Mouse (Mus musculus): ENCODE measurements at regions not wholly inside any gene's neighbourhood (a gene's known extent, or its start where the extent isn't known, plus 50 kb on each side); places are given as distances from the start of the nearest gene placed in this dataset.
"Not testable (repeated sequence)": the region's sequence is repeated elsewhere in the genome, so short reads cannot be mapped to it uniquely, and the experiment has no call there.

- no peak for ATAC-seq (ENCODE audit: insufficient read depth, low FRiP score, low TSS enrichment)
- no peaks in the 10 kb centered on the region for H3K36me3 ChIP-seq (ENCODE audit: control insufficient read depth, insufficient read depth, low read length)
- DNase-seq (ENCODE audit: low spot score), result no peak
Measured at GRCm38 (mm10) chr11:16597038-16597830, 89.0 kb upstream of the Sec61g start.

GRCm38 (mm10) chr11:16602947-16603346 is 94.7 kb upstream of the Sec61g start:
- no peaks in the 10 kb centered on the region for H3K27me3 ChIP-seq (ENCODE audit: control insufficient read depth, insufficient read depth, low read length)
- H3K36me3 ChIP-seq (ENCODE audit: control insufficient read depth, insufficient read depth, low read length), result no peaks in the 10 kb centered on the region
- no peaks in the 10 kb centered on the region; the same call in 1 of the 2 replicates for H3K9me3 ChIP-seq (ENCODE audit: control insufficient read depth, low read length)
- no peaks in the 10 kb centered on the region for H3K4me1 ChIP-seq (ENCODE audit: control insufficient read depth, insufficient read depth, low read length)
- WGBS, result 88% methylated on average over 3 of the region's 3 CpGs
- ATAC-seq (ENCODE audit: insufficient read depth, low FRiP score, low TSS enrichment) (no peak), DNase-seq (ENCODE audit: low spot score) (no peak)
- no peak overlapping the region for H3K27ac ChIP-seq (ENCODE audit: low read depth, low read length)
- H3K9ac ChIP-seq (ENCODE audit: low read length), result no peak overlapping the region
- no peak overlapping the region for H3K4me3 ChIP-seq (ENCODE audit: low read depth, low read length)
- H3K4me2 ChIP-seq (ENCODE audit: low read depth), result no peak overlapping the region

More at GRCm38 (mm10) chr11:16597038-16597830, 89.0 kb upstream of the Sec61g start:
- Histone ChIP-seq H3K9me3 (ENCODE audit: control insufficient read depth, low read length) (no peaks in the 10 kb centered on the region; the same call in 1 of the 2 replicates), H3K9ac (ENCODE audit: low read length) (no peak overlapping the region), H3K4me3 (ENCODE audit: low read depth, low read length) (no peak overlapping the region), H3K4me2 (ENCODE audit: low read depth) (no peak overlapping the region), H3K4me1 (ENCODE audit: control insufficient read depth, insufficient read depth, low read length) (no peaks in the 10 kb centered on the region), H3K27ac (ENCODE audit: low read depth, low read length) (no peak overlapping the region), H3K27me3 (ENCODE audit: control insufficient read depth, insufficient read depth, low read length) (no peaks in the 10 kb centered on the region)
- WGBS, result 87% methylated on average over 6 of the region's 6 CpGs

- no peak overlapping the region for H3K4me3 ChIP-seq (ENCODE audit: low read depth, low read length)
- no peaks in the 10 kb centered on the region for H3K9me3 ChIP-seq (ENCODE audit: control insufficient read depth, low read length)
- no peak overlapping the region for H3K27ac ChIP-seq (ENCODE audit: low read depth, low read length)
- WGBS, result 65% methylated on average over 7 of the region's 7 CpGs
- DNase-seq (ENCODE audit: low spot score), result no peak
- no peak for ATAC-seq (ENCODE audit: insufficient read depth, low FRiP score, low TSS enrichment)
- no peaks in the 10 kb centered on the region for H3K4me1 ChIP-seq (ENCODE audit: control insufficient read depth, insufficient read depth, low read length)
- H3K27me3 ChIP-seq (ENCODE audit: control insufficient read depth, insufficient read depth, low read length), result no peaks in the 10 kb centered on the region
- no peaks in the 10 kb centered on the region for H3K36me3 ChIP-seq (ENCODE audit: control insufficient read depth, insufficient read depth, low read length)
- H3K4me2 ChIP-seq (ENCODE audit: low read depth), result no peak overlapping the region
- no peak overlapping the region for H3K9ac ChIP-seq (ENCODE audit: low read length)
Measured at GRCm38 (mm10) chr11:16606435-16607214, 98.3 kb upstream of the Sec61g start.

GRCm38 (mm10) chr11:16607900-16608422 is 99.7 kb upstream of the Sec61g start:
- H3K36me3 ChIP-seq (ENCODE audit: control insufficient read depth, insufficient read depth, low read length); H3K9me3 ChIP-seq (ENCODE audit: control insufficient read depth, low read length); H3K27ac ChIP-seq (ENCODE audit: low read depth, low read length); H3K9ac ChIP-seq (ENCODE audit: low read length); H3K4me2 ChIP-seq (ENCODE audit: low read depth); H3K4me1 ChIP-seq (ENCODE audit: control insufficient read depth, insufficient read depth, low read length); DNase-seq (ENCODE audit: low spot score); ATAC-seq (ENCODE audit: insufficient read depth, low FRiP score, low TSS enrichment); H3K4me3 ChIP-seq (ENCODE audit: low read depth, low read length); H3K27me3 ChIP-seq (ENCODE audit: control insufficient read depth, insufficient read depth, low read length): not testable (repeated sequence)
- 88% methylated on average over 3 of the region's 3 CpGs for WGBS

GRCm38 (mm10) chr11:16611741-16612140 is 103.5 kb upstream of the Sec61g start:
- ATAC-seq (ENCODE audit: insufficient read depth, low FRiP score, low TSS enrichment), result no peak
- no peak overlapping the region for H3K4me2 ChIP-seq (ENCODE audit: low read depth)
- no peak overlapping the region for H3K9ac ChIP-seq (ENCODE audit: low read length)
- no peak for DNase-seq (ENCODE audit: low spot score)
- no peak overlapping the region for H3K27ac ChIP-seq (ENCODE audit: low read depth, low read length)
- H3K36me3 ChIP-seq (ENCODE audit: control insufficient read depth, insufficient read depth, low read length), result no peaks in the 10 kb centered on the region
- no peaks in the 10 kb centered on the region for H3K4me1 ChIP-seq (ENCODE audit: control insufficient read depth, insufficient read depth, low read length)
- H3K4me3 ChIP-seq (ENCODE audit: low read depth, low read length), result no peak overlapping the region
- H3K9me3 ChIP-seq (ENCODE audit: control insufficient read depth, low read length), result no peaks in the 10 kb centered on the region
- H3K27me3 ChIP-seq (ENCODE audit: control insufficient read depth, insufficient read depth, low read length), result no peaks in the 10 kb centered on the region
- 68% methylated on average over 2 of the region's 2 CpGs for WGBS

GRCm38 (mm10) chr11:16612524-16612923 is 104.2 kb upstream of the Sec61g start:
- no peaks in the 10 kb centered on the region for H3K27me3 ChIP-seq (ENCODE audit: control insufficient read depth, insufficient read depth, low read length)
- no peaks in the 10 kb centered on the region for H3K4me1 ChIP-seq (ENCODE audit: control insufficient read depth, insufficient read depth, low read length)
- H3K9me3 ChIP-seq (ENCODE audit: control insufficient read depth, low read length), result no peaks in the 10 kb centered on the region
- no peak overlapping the region for H3K27ac ChIP-seq (ENCODE audit: low read depth, low read length)
- no peak overlapping the region for H3K9ac ChIP-seq (ENCODE audit: low read length)
- WGBS, result 67% methylated on average over 3 of the region's 3 CpGs
- H3K36me3 ChIP-seq (ENCODE audit: control insufficient read depth, insufficient read depth, low read length), result no peaks in the 10 kb centered on the region
- DNase-seq (ENCODE audit: low spot score), result no peak
- no peak overlapping the region for H3K4me2 ChIP-seq (ENCODE audit: low read depth)
- no peak overlapping the region for H3K4me3 ChIP-seq (ENCODE audit: low read depth, low read length)
- no peak for ATAC-seq (ENCODE audit: insufficient read depth, low FRiP score, low TSS enrichment)

DNA sequence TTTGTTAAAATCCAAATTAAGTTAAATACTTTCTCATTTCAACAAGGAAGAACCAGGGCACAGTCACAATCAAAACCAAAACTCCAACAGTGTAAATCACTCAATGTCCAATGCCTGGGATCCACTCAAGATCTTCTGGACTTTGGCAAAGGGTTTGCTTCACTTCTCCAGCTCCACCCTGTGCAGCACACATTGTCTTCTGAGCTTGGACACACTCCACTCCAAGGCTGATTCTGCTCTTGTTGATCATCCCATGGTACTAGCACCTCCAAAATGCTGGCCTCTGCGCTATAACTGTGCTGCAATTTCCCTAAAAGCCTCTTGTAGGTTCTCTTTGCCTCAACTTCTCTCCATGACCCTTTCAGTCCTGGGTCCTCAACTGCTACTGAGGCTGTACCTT is 111.5 kb upstream of the Sec61g start:
- ATAC-seq (ENCODE audit: insufficient read depth, low FRiP score, low TSS enrichment), result no peak

GRCm38 (mm10) chr11:16623694-16624093 is 115.4 kb upstream of the Sec61g start:
- DNase-seq (ENCODE audit: low spot score) (no peak), ATAC-seq (ENCODE audit: insufficient read depth, low FRiP score, low TSS enrichment) (no peak)
- no peaks in the 10 kb centered on the region for H3K4me1 ChIP-seq (ENCODE audit: control insufficient read depth, insufficient read depth, low read length)
- no peaks in the 10 kb centered on the region for H3K27me3 ChIP-seq (ENCODE audit: control insufficient read depth, insufficient read depth, low read length)
- WGBS, result 85% methylated on average over 2 of the region's 2 CpGs
- H3K4me2 ChIP-seq (ENCODE audit: low read depth), result no peak overlapping the region
- H3K27ac ChIP-seq (ENCODE audit: low read depth, low read length), result no peak overlapping the region
- no peak overlapping the region for H3K4me3 ChIP-seq (ENCODE audit: low read depth, low read length)
- no peak overlapping the region for H3K9ac ChIP-seq (ENCODE audit: low read length)
- H3K9me3 ChIP-seq (ENCODE audit: control insufficient read depth, low read length), result no peaks in the 10 kb centered on the region
- H3K36me3 ChIP-seq (ENCODE audit: control insufficient read depth, insufficient read depth, low read length), result no peaks in the 10 kb centered on the region

More for the DNA sequence above, 111.5 kb upstream of the Sec61g start:
- no peak for DNase-seq (ENCODE audit: low spot score)
- Histone ChIP-seq H3K9ac (ENCODE audit: low read length) (no peak overlapping the region), H3K4me1 (ENCODE audit: control insufficient read depth, insufficient read depth, low read length) (no peaks in the 10 kb centered on the region), H3K9me3 (ENCODE audit: control insufficient read depth, low read length) (no peaks in the 10 kb centered on the region), H3K4me3 (ENCODE audit: low read depth, low read length) (no peak overlapping the region), H3K27me3 (ENCODE audit: control insufficient read depth, insufficient read depth, low read length) (no peaks in the 10 kb centered on the region), H3K36me3 (ENCODE audit: control insufficient read depth, insufficient read depth, low read length) (no peaks in the 10 kb centered on the region), H3K27ac (ENCODE audit: low read depth, low read length) (no peak overlapping the region), H3K4me2 (ENCODE audit: low read depth) (no peak overlapping the region)
- WGBS, result 90% methylated on average over 1 of the region's 1 CpGs

Measured in neural tube, embryonic 11.5 days (tissue).